Mouse (Mus musculus): ENCODE data around the gene Cyp2f2. TPM values are rescaled to one million over a fixed set of nuclear protein-coding genes. Genes with fewer than 3 reads are reported as not detected.

Gene Cyp2f2
- polyA plus RNA-seq, 1 experiment from 2014 or later = 0.49 TPM

- peak overlapping the region; percentile 76; the same call in 1 of the 2 replicates for H3K4me3 ChIP-seq (ENCODE audit: low read length)
- H3K27me3 ChIP-seq (ENCODE audit: insufficient read depth, low read length) = no peaks in the 10 kb centered on the region
- ATAC-seq (ENCODE audit: low FRiP score, low TSS enrichment) = no peak
- peak overlapping the region; percentile 80 for H3K4me2 ChIP-seq (replicated peaks; ENCODE audit: low read depth, low read length)
- H3K4me1 ChIP-seq (ENCODE audit: insufficient read depth, low read length) = peaks cover 62% of the 10 kb centered on the region
- H3K27ac ChIP-seq (ENCODE audit: low read length) = no peak overlapping the region
- H3K9me3 ChIP-seq (ENCODE audit: low read length) = no peaks in the 10 kb centered on the region
- 75% methylated on average over 5 of the region's 5 CpGs for WGBS
- peak overlapping the region; percentile 46 for H3K9ac ChIP-seq (replicated peaks; ENCODE audit: low read length)
- peaks cover 39% of the 10 kb centered on the region for H3K36me3 ChIP-seq (ENCODE audit: insufficient read depth, low read length)
Observed at GRCm38 (mm10) chr7:27162780-27163449, 43.2 kb downstream of the Cyp2f2 start.

GRCm38 (mm10) chr7:27163450-27163805, 43.7 kb downstream of the Cyp2f2 start:
- H3K36me3 ChIP-seq (ENCODE audit: insufficient read depth, low read length) = peaks cover 34% of the 10 kb centered on the region
- 59% methylated on average over 5 of the region's 5 CpGs for WGBS
- peak overlapping the region; percentile 76; the same call in 1 of the 2 replicates for H3K4me3 ChIP-seq (ENCODE audit: low read length)
- peaks cover 62% of the 10 kb centered on the region for H3K4me1 ChIP-seq (ENCODE audit: insufficient read depth, low read length)
- peak overlapping the region; percentile 46 for H3K9ac ChIP-seq (replicated peaks; ENCODE audit: low read length)
- 0 out of 2 replicates have a peak overlapping the region, but pooled peaks have one; percentile 27 for H3K27ac ChIP-seq (ENCODE audit: low read length)
- ATAC-seq (ENCODE audit: low FRiP score, low TSS enrichment) = no peak
- peak overlapping the region; percentile 80 for H3K4me2 ChIP-seq (replicated peaks; ENCODE audit: low read depth, low read length)
- no peaks in the 10 kb centered on the region for H3K9me3 ChIP-seq (ENCODE audit: low read length)
- H3K27me3 ChIP-seq (ENCODE audit: insufficient read depth, low read length) = no peaks in the 10 kb centered on the region

DNA sequence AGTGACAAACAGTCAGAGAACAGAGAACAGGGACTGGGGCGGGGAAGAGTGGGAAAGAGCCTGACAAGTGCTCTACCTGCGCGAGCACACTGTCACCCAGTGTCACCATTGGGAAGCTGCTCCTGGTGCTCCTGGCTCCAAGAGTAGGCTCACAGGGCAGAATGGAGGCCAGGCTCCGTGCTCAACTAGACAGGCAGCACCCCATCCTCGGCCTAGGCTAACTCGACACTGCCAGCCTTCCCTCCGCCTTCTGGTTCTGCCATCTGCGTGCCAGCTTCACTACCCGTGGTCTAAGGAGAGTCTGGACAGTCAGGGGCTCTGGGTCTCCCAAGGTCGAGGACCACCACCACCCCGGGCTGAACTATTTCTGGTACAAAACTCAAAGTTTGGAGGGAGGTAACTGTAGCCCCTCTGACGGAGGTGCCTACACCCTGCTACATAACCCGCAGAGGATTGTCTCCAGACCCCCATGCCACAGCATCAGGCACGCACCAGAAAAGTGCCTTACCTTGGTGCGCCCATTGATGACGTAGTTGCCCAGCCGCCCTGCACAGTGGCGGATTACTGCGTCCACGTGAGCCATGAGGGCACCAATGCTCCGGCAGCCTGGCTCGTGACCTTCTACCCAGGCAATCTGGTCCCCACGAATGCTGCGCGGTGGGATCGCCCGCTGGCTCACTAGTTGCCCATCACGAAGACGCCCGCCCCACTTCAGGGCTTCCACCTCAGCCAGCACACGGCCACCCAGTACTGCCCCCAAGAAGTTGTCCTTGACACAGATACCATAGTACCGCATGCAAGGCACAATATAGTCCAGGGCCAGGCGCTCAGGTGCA, 44.6 kb downstream of the Cyp2f2 start:
- Histone ChIP-seq H3K4me3 (ENCODE audit: low read length) (peak overlapping the region; percentile 76), H3K27ac (ENCODE audit: low read length) (0 out of 2 replicates have a peak overlapping the region, but pooled peaks have one; percentile 27), H3K9me3 (ENCODE audit: low read length) (no peaks in the 10 kb centered on the region), H3K9ac (replicated peaks; ENCODE audit: low read length) (peak overlapping the region; percentile 46), H3K4me2 (replicated peaks; ENCODE audit: low read depth, low read length) (peak overlapping the region; percentile 80), H3K4me1 (ENCODE audit: insufficient read depth, low read length) (peaks cover 62% of the 10 kb centered on the region), H3K36me3 (ENCODE audit: insufficient read depth, low read length) (peaks cover 25% of the 10 kb centered on the region), H3K27me3 (ENCODE audit: insufficient read depth, low read length) (no peaks in the 10 kb centered on the region)
- WGBS = 83% methylated on average over 33 of the region's 33 CpGs
- ATAC-seq (ENCODE audit: low FRiP score, low TSS enrichment) = no peak

- Histone ChIP-seq H3K27ac (ENCODE audit: low read length) (peak overlapping the region; percentile 99; the same call in 1 of the 2 replicates), H3K27me3 (ENCODE audit: insufficient read depth, low read length) (no peaks in the 10 kb centered on the region), H3K9me3 (ENCODE audit: low read length) (no peaks in the 10 kb centered on the region), H3K4me1 (ENCODE audit: insufficient read depth, low read length) (peaks cover 60% of the 10 kb centered on the region), H3K4me3 (ENCODE audit: low read length) (peak overlapping the region; percentile 76), H3K9ac (replicated peaks; ENCODE audit: low read length) (peak overlapping the region; percentile 94), H3K36me3 (ENCODE audit: insufficient read depth, low read length) (peaks cover 21% of the 10 kb centered on the region), H3K4me2 (replicated peaks; ENCODE audit: low read depth, low read length) (peak overlapping the region; percentile 80)
- 59% methylated on average over 23 of the region's 23 CpGs for WGBS
- ATAC-seq (ENCODE audit: low FRiP score, low TSS enrichment) = no peak
Observed at GRCm38 (mm10) chr7:27165007-27165655, 45.4 kb downstream of the Cyp2f2 start.

GRCm38 (mm10) chr7:27165696-27166095, 46.0 kb downstream of the Cyp2f2 start:
- Histone ChIP-seq H3K36me3 (ENCODE audit: insufficient read depth, low read length) (peaks cover 23% of the 10 kb centered on the region), H3K4me1 (ENCODE audit: insufficient read depth, low read length) (peaks cover 54% of the 10 kb centered on the region), H3K27me3 (ENCODE audit: insufficient read depth, low read length) (no peaks in the 10 kb centered on the region), H3K9me3 (ENCODE audit: low read length) (no peaks in the 10 kb centered on the region), H3K4me3 (ENCODE audit: low read length) (peak overlapping the region; percentile 76), H3K9ac (replicated peaks; ENCODE audit: low read length) (peak overlapping the region; percentile 94), H3K4me2 (replicated peaks; ENCODE audit: low read depth, low read length) (peak overlapping the region; percentile 80), H3K27ac (ENCODE audit: low read length) (peak overlapping the region; percentile 99)
- WGBS = under 1% methylated on average over 8 of the region's 8 CpGs
- no peak for ATAC-seq (ENCODE audit: low FRiP score, low TSS enrichment)

DNA sequence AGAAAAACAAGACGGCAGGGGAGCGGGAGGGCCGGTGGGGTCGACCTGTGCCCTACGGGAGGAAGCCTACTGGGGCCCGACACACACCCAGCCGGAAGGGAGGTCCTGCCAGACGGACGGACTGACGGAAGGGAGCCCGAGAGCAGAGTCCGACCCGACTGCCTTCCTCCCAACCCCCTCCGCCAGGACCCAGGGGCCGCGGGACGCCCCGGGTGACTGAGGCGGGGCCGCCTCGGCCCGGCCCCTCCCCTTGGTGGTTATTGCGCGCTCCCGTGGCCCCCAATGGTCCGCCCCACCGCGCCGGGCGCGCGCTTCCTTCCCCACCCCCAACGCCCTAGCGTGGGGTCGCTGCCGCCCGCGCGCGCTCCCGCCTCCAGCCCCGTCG, 46.5 kb downstream of the Cyp2f2 start:
- ATAC-seq (ENCODE audit: low FRiP score, low TSS enrichment) = peak; percentile 83
- Histone ChIP-seq H3K27me3 (ENCODE audit: insufficient read depth, low read length) (no peaks in the 10 kb centered on the region), H3K4me2 (replicated peaks; ENCODE audit: low read depth, low read length) (peak overlapping the region; percentile 80), H3K9me3 (ENCODE audit: low read length) (no peaks in the 10 kb centered on the region), H3K36me3 (ENCODE audit: insufficient read depth, low read length) (peaks cover 27% of the 10 kb centered on the region), H3K27ac (ENCODE audit: low read length) (peak overlapping the region; percentile 99), H3K4me1 (ENCODE audit: insufficient read depth, low read length) (peaks cover 49% of the 10 kb centered on the region), H3K4me3 (ENCODE audit: low read length) (peak overlapping the region; percentile 76), H3K9ac (replicated peaks; ENCODE audit: low read length) (peak overlapping the region; percentile 94)
- WGBS = 0% methylated on average over 26 of the region's 43 CpGs

- Histone ChIP-seq H3K27ac (ENCODE audit: low read length) (peak within 1 kb of the TSS; percentile 99), H3K27me3 (ENCODE audit: insufficient read depth, low read length) (no peaks in the 10 kb centered on the region), H3K9ac (replicated peaks; ENCODE audit: low read length) (peak within 1 kb of the TSS; percentile 94), H3K4me1 (ENCODE audit: insufficient read depth, low read length) (peaks cover 43% of the 10 kb centered on the region), H3K9me3 (ENCODE audit: low read length) (no peaks in the 10 kb centered on the region), H3K4me2 (replicated peaks; ENCODE audit: low read depth, low read length) (peak within 1 kb of the TSS; percentile 80), H3K36me3 (ENCODE audit: insufficient read depth, low read length) (peaks cover 26% of the 10 kb centered on the region), H3K4me3 (ENCODE audit: low read length) (peak within 1 kb of the TSS; percentile 76)
- peak; percentile 83 for ATAC-seq (ENCODE audit: low FRiP score, low TSS enrichment)
- WGBS = under 1% methylated on average over 51 of the region's 61 CpGs
Observed at GRCm38 (mm10) chr7:27166614-27167474, 47.1 kb downstream of the Cyp2f2 start, which contains the start of gene Egln2. Egln2 (minus strand) TSS chr7:27166802.

DNA sequence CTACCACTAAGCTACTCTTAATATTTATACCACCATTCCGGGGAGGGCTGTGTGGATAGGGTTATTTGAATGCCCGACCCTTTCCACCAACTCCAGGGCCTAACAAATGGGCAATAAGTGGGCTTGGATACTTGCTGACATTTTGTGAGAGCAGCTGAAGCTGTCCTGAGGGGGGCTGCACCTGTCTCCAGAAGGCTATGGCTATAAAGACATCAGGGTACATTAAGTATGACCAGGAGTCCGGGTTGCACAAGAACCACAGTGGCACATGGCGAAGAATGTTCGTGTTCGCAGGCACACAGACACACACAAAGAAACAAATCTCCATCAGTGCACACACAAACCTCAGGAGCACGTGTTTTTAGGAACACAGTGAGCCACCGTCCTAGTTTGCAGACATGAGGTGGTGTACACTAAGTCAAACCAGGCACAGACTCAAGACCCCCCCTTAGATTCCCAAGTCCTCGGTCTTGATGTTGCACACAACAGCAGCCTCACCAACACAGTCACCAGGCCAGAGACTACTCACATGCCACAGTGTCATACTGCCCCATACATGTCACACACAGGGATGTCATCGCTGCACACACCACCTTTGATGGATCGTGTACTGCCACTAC, 47.9 kb downstream of the Cyp2f2 start:
- peaks cover 31% of the 10 kb centered on the region for H3K36me3 ChIP-seq (ENCODE audit: insufficient read depth, low read length)
- 73% methylated on average over 11 of the region's 11 CpGs for WGBS
- no peak for ATAC-seq (ENCODE audit: low FRiP score, low TSS enrichment)
- H3K27ac ChIP-seq (ENCODE audit: low read length) = peak overlapping the region; percentile 99
- peak overlapping the region; percentile 94 for H3K9ac ChIP-seq (replicated peaks; ENCODE audit: low read length)
- H3K4me2 ChIP-seq (replicated peaks; ENCODE audit: low read depth, low read length) = peak overlapping the region; percentile 80
- no peaks in the 10 kb centered on the region for H3K9me3 ChIP-seq (ENCODE audit: low read length)
- H3K4me3 ChIP-seq (ENCODE audit: low read length) = peak overlapping the region; percentile 76
- peaks cover 35% of the 10 kb centered on the region for H3K4me1 ChIP-seq (ENCODE audit: insufficient read depth, low read length)
- no peaks in the 10 kb centered on the region for H3K27me3 ChIP-seq (ENCODE audit: insufficient read depth, low read length)

Measured in kidney, embryonic 16.5 days (tissue).